Mouse (Mus musculus): ENCODE results near the gene Parp12. TPM values are rescaled to one million over a fixed set of nuclear protein-coding genes. Genes with fewer than 3 reads are reported as not detected.

The Parp12 gene
- polyA plus RNA-seq, 1 experiment from 2014 or later = 5.9 TPM

GRCm38 (mm10) chr6:39058389-39058788, 59.8 kb downstream of the Parp12 start:
- no peak for ATAC-seq (ENCODE audit: insufficient number of reproducible peaks, insufficient read depth, low FRiP score, low TSS enrichment, low read depth)
- Histone ChIP-seq H3K4me1 (replicated peaks) (peaks cover 30% of the 10 kb centered on the region), H3K27ac (no peak overlapping the region), H3K9me3 (no peaks in the 10 kb centered on the region), H3K4me2 (no peak overlapping the region), H3K27me3 (0 out of 2 replicates have a peak, but pooled peaks cover 2% of the 10 kb centered on the region), H3K36me3 (no peaks in the 10 kb centered on the region), H3K4me3 (replicated peaks) (no peak overlapping the region), H3K9ac (replicated peaks) (no peak overlapping the region)
- 55% methylated on average over 3 of the region's 3 CpGs for WGBS

GRCm38 (mm10) chr6:39057161-39057560, 61.0 kb downstream of the Parp12 start:
- Histone ChIP-seq H3K9ac (replicated peaks) (no peak overlapping the region), H3K9me3 (no peaks in the 10 kb centered on the region), H3K36me3 (no peaks in the 10 kb centered on the region), H3K27ac (no peak overlapping the region), H3K4me1 (replicated peaks) (peaks cover 30% of the 10 kb centered on the region), H3K27me3 (0 out of 2 replicates have a peak, but pooled peaks cover 6% of the 10 kb centered on the region), H3K4me3 (replicated peaks) (no peak overlapping the region), H3K4me2 (no peak overlapping the region)
- ATAC-seq (ENCODE audit: insufficient number of reproducible peaks, insufficient read depth, low FRiP score, low TSS enrichment, low read depth) = no peak
- 88% methylated on average over 1 of the region's 1 CpGs for WGBS

GRCm38 (mm10) chr6:39055831-39056261, 62.3 kb downstream of the Parp12 start:
- H3K4me2 ChIP-seq = no peak overlapping the region
- peaks cover 28% of the 10 kb centered on the region for H3K4me1 ChIP-seq (replicated peaks)
- WGBS = 54% methylated on average over 7 of the region's 7 CpGs
- H3K27me3 ChIP-seq = 0 out of 2 replicates have a peak, but pooled peaks cover 6% of the 10 kb centered on the region
- H3K9ac ChIP-seq (replicated peaks) = no peak overlapping the region
- no peaks in the 10 kb centered on the region for H3K9me3 ChIP-seq
- no peak overlapping the region for H3K4me3 ChIP-seq (replicated peaks)
- H3K27ac ChIP-seq = no peak overlapping the region; the same call in 1 of the 2 replicates
- no peaks in the 10 kb centered on the region for H3K36me3 ChIP-seq
- ATAC-seq (ENCODE audit: insufficient number of reproducible peaks, insufficient read depth, low FRiP score, low TSS enrichment, low read depth) = no peak

GRCm38 (mm10) chr6:39054878-39055508, 63.2 kb downstream of the Parp12 start:
- no peak overlapping the region for H3K4me3 ChIP-seq (replicated peaks)
- H3K4me2 ChIP-seq = no peak overlapping the region
- no peaks in the 10 kb centered on the region for H3K36me3 ChIP-seq
- H3K27ac ChIP-seq = peak overlapping the region; percentile 74; the same call in 1 of the 2 replicates
- peaks cover 26% of the 10 kb centered on the region for H3K4me1 ChIP-seq (replicated peaks)
- 0 out of 2 replicates have a peak, but pooled peaks cover 6% of the 10 kb centered on the region for H3K27me3 ChIP-seq
- 64% methylated on average over 6 of the region's 6 CpGs for WGBS
- no peak; the same call in 1 of the 2 replicates for ATAC-seq (ENCODE audit: insufficient number of reproducible peaks, insufficient read depth, low FRiP score, low TSS enrichment, low read depth)
- no peak overlapping the region for H3K9ac ChIP-seq (replicated peaks)
- no peaks in the 10 kb centered on the region for H3K9me3 ChIP-seq

- 0 out of 2 replicates have a peak, but pooled peaks cover 8% of the 10 kb centered on the region for H3K27me3 ChIP-seq
- no peaks in the 10 kb centered on the region for H3K9me3 ChIP-seq
- H3K4me3 ChIP-seq (replicated peaks) = no peak overlapping the region
- H3K4me2 ChIP-seq = no peak overlapping the region
- 47% methylated on average over 13 of the region's 13 CpGs for whole genome bisulfite sequencing
- no peaks in the 10 kb centered on the region for H3K36me3 ChIP-seq
- H3K9ac ChIP-seq (replicated peaks) = no peak overlapping the region
- H3K27ac ChIP-seq = peak overlapping the region; percentile 74
- H3K4me1 ChIP-seq (replicated peaks) = peaks cover 26% of the 10 kb centered on the region
- ATAC-seq (ENCODE audit: insufficient number of reproducible peaks, insufficient read depth, low FRiP score, low TSS enrichment, low read depth) = peak; percentile 35; the same call in 1 of the 2 replicates
Measured at GRCm38 (mm10) chr6:39054206-39054864, 63.8 kb downstream of the Parp12 start.

GRCm38 (mm10) chr6:39052636-39053035, 65.5 kb downstream of the Parp12 start:
- ATAC-seq (ENCODE audit: insufficient number of reproducible peaks, insufficient read depth, low FRiP score, low TSS enrichment, low read depth) = no peak
- no peaks in the 10 kb centered on the region for H3K36me3 ChIP-seq
- 91% methylated on average over 4 of the region's 4 CpGs for WGBS

GRCm38 (mm10) chr6:39051799-39052556, 66.2 kb downstream of the Parp12 start:
- Histone ChIP-seq H3K4me3 (replicated peaks) (no peak overlapping the region), H3K9me3 (no peaks in the 10 kb centered on the region), H3K4me2 (no peak overlapping the region), H3K27ac (no peak overlapping the region), H3K36me3 (no peaks in the 10 kb centered on the region), H3K9ac (replicated peaks) (no peak overlapping the region), H3K27me3 (0 out of 2 replicates have a peak, but pooled peaks cover 8% of the 10 kb centered on the region), H3K4me1 (replicated peaks) (peaks cover 26% of the 10 kb centered on the region)
- WGBS = 71% methylated on average over 9 of the region's 9 CpGs
- no peak for ATAC-seq (ENCODE audit: insufficient number of reproducible peaks, insufficient read depth, low FRiP score, low TSS enrichment, low read depth)

More at GRCm38 (mm10) chr6:39052636-39053035, 65.5 kb downstream of the Parp12 start:
- Histone ChIP-seq H3K4me2 (no peak overlapping the region), H3K27ac (no peak overlapping the region), H3K9me3 (no peaks in the 10 kb centered on the region), H3K4me3 (replicated peaks) (no peak overlapping the region), H3K9ac (replicated peaks) (no peak overlapping the region), H3K27me3 (0 out of 2 replicates have a peak, but pooled peaks cover 8% of the 10 kb centered on the region), H3K4me1 (replicated peaks) (peaks cover 26% of the 10 kb centered on the region)

- H3K27me3 ChIP-seq = 0 out of 2 replicates have a peak, but pooled peaks cover 8% of the 10 kb centered on the region
- H3K4me2 ChIP-seq = no peak overlapping the region
- no peaks in the 10 kb centered on the region for H3K36me3 ChIP-seq
- H3K9ac ChIP-seq (replicated peaks) = no peak overlapping the region
- no peaks in the 10 kb centered on the region for H3K9me3 ChIP-seq
- WGBS = 73% methylated on average over 6 of the region's 6 CpGs
- peaks cover 21% of the 10 kb centered on the region for H3K4me1 ChIP-seq (replicated peaks)
- no peak overlapping the region for H3K27ac ChIP-seq
- ATAC-seq (ENCODE audit: insufficient number of reproducible peaks, insufficient read depth, low FRiP score, low TSS enrichment, low read depth) = no peak
- H3K4me3 ChIP-seq (replicated peaks) = no peak overlapping the region
Measured at GRCm38 (mm10) chr6:39050836-39051235, 67.3 kb downstream of the Parp12 start.

GRCm38 (mm10) chr6:39049141-39049540, 69.0 kb downstream of the Parp12 start:
- 0 out of 2 replicates have a peak, but pooled peaks cover 8% of the 10 kb centered on the region for H3K27me3 ChIP-seq
- H3K36me3 ChIP-seq = no peaks in the 10 kb centered on the region
- no peak overlapping the region for H3K9ac ChIP-seq (replicated peaks)
- H3K4me1 ChIP-seq (replicated peaks) = peaks cover 4% of the 10 kb centered on the region
- H3K9me3 ChIP-seq = no peaks in the 10 kb centered on the region
- H3K4me3 ChIP-seq (replicated peaks) = no peak overlapping the region
- ATAC-seq (ENCODE audit: insufficient number of reproducible peaks, insufficient read depth, low FRiP score, low TSS enrichment, low read depth) = no peak
- H3K27ac ChIP-seq = no peak overlapping the region
- 70% methylated on average over 5 of the region's 5 CpGs for whole genome bisulfite sequencing
- H3K4me2 ChIP-seq = no peak overlapping the region

- Histone ChIP-seq H3K4me3 (replicated peaks) (no peak overlapping the region), H3K27ac (no peak overlapping the region), H3K9ac (replicated peaks) (no peak overlapping the region), H3K4me1 (replicated peaks) (peaks cover 13% of the 10 kb centered on the region; the same call in 1 of the 2 replicates), H3K9me3 (no peaks in the 10 kb centered on the region), H3K4me2 (no peak overlapping the region), H3K27me3 (no peaks in the 10 kb centered on the region), H3K36me3 (no peaks in the 10 kb centered on the region)
- WGBS = 81% methylated on average over 9 of the region's 9 CpGs
- ATAC-seq (ENCODE audit: insufficient number of reproducible peaks, insufficient read depth, low FRiP score, low TSS enrichment, low read depth) = no peak
Measured at GRCm38 (mm10) chr6:39040451-39040850, 77.7 kb downstream of the Parp12 start.
